Mouse (Mus musculus): ENCODE measurements at regions not wholly inside any gene's neighbourhood (a gene's known extent, or its start where the extent isn't known, plus 50 kb on each side); places are given as distances from the start of the nearest gene placed in this dataset.

DNA sequence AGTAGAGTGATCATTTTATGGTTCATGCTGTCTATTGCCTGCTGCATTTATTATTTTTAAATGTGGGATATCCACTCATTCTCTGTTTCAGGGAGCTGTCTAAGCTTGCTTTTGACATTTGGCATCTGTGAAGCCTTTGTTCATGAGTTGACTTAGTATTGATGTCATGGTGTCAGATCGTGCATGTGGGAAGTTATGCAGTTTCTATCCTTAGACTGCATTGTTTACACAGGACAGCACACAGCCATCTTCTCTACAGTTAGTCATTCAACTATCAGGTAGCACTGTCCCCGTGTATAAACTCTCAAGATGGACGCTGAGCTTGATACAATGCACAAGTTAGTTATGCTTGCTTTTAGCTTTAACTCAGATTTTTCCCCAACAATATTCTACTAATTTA, 247.8 kb upstream of the Pde3a start:
- TF ChIP-seq POLR2A (IDR thresholded peaks at IDR 0.05; ENCODE audit: insufficient read depth, low read depth, low read length) (no peak), CTCF (IDR thresholded peaks at IDR 0.05; ENCODE audit: insufficient read depth, low read depth, low read length) (no peak)

Data from olfactory bulb, adult 2 months (tissue).